Mouse (Mus musculus) cerebellum, postnatal 10 days (tissue): ENCODE measurements around the gene Cyp2b9.
"Not testable (repeated sequence)": the region's sequence is repeated elsewhere in the genome, so short reads cannot be mapped to it uniquely, and the experiment has no call there.

ENCODE experiments used
- DNase-seq, 2 experiments: peaks; one replicate each; pipeline ENCODE4 v3.0.0; 2021; ENCODE audit warnings: mixed read lengths in 2 of 2

Cyp2b9 gene

GRCm38 (mm10) chr7:26173111-26173510 is at the start of gene Cyp2b9:
Gene Cyp2b9, plus strand, starts transcription at chr7:26173411.
- not testable (repeated sequence) for DNase-seq

GRCm38 (mm10) chr7:26139623-26140022 is 33.6 kb upstream of the Cyp2b9 start:
- DNase-seq, result not testable (repeated sequence)

- DNase-seq, result not testable (repeated sequence)
Measured at GRCm38 (mm10) chr7:26143657-26144056, 29.6 kb upstream of the Cyp2b9 start.

GRCm38 (mm10) chr7:26168765-26169536 is 4.3 kb upstream of the Cyp2b9 start:
- not testable (repeated sequence) for DNase-seq

- no peak for DNase-seq
Measured at GRCm38 (mm10) chr7:26201083-26201482, 27.9 kb downstream of the Cyp2b9 start.

GRCm38 (mm10) chr7:26260034-26260433 is 86.8 kb downstream of the Cyp2b9 start, which contains the start of gene Vmn1r184:
Gene Vmn1r184, plus strand, starts transcription at chr7:26260334.
- not testable (repeated sequence) for DNase-seq
